Mouse (Mus musculus): ENCODE results near the gene Cnr2.

- TF ChIP-seq POLR2AphosphoS2 (IDR thresholded peaks at IDR 0.05; ENCODE audit: insufficient read length, low read depth) (no peak), MAX (IDR thresholded peaks at IDR 0.05; ENCODE audit: low read depth) (no peak), POLR2A (IDR thresholded peaks at IDR 0.05; ENCODE audit: insufficient read length, low read depth) (no peak), TCF3 (IDR thresholded peaks at IDR 0.05; ENCODE audit: insufficient read length, low read depth) (no peak), USF1 (IDR thresholded peaks at IDR 0.05; ENCODE audit: low read depth) (no peak), SRF (IDR thresholded peaks at IDR 0.05; ENCODE audit: control insufficient read depth, insufficient read length, low read depth) (no peak), TCF12 (IDR thresholded peaks at IDR 0.05; ENCODE audit: insufficient read depth, poor library complexity, severe bottlenecking) (no peak), REST (IDR thresholded peaks at IDR 0.05; ENCODE audit: insufficient read depth, insufficient read length) (no peak)
Observed at GRCm38 (mm10) chr4:135968271-135968869, 73.2 kb downstream of the Cnr2 start.

Data from myocyte (in vitro differentiated cells).